Mouse (Mus musculus): Measurements from ENCODE around the gene Spata5. TPM values are rescaled to one million over a fixed set of nuclear protein-coding genes. Genes with fewer than 3 reads are reported as not detected.

Gene Spata5
- polyA plus RNA-seq, 1 experiment = 6.2 TPM

GRCm38 (mm10) chr3:37614878-37615650, 195.4 kb downstream of the Spata5 start:
- no peak for DNase-seq (ENCODE audit: low spot score)

- DNase-seq (ENCODE audit: low spot score) = no peak
Measured at GRCm38 (mm10) chr3:37616586-37617547, 197.2 kb downstream of the Spata5 start.

Other genes with a start within 250 kb of the Spata5 start
- gene Il21, start 187.3 kb upstream of the Spata5 start, polyA plus RNA-seq (2012; rRNA removed) = not detected in 2 replicates
- 2.2 and 2.6 TPM in 2 replicates for gene Bbs12, start 107.3 kb upstream of the Spata5 start, polyA plus RNA-seq (2012; rRNA removed)
- 3.2 and 4.4 TPM in 2 replicates for gene Cetn4, start 107.2 kb upstream of the Spata5 start, polyA plus RNA-seq (2012; rRNA removed)
- 6.1 and 7.0 TPM in 2 replicates for gene Fgf2, start 71.5 kb upstream of the Spata5 start, polyA plus RNA-seq (2012; rRNA removed)
- 12.8 and 13.4 TPM in 2 replicates for gene Nudt6, start 315 bp downstream of the Spata5 start, polyA plus RNA-seq (2012; rRNA removed)
- 34.7 and 38.2 TPM in 2 replicates for gene Spry1, start 220.1 kb downstream of the Spata5 start, polyA plus RNA-seq (2012; rRNA removed)